Mouse (Mus musculus) heart, adult 11 months (tissue): Measurements from ENCODE around the gene Zc3h12b.

Experiments used
- DNase-seq: peaks from one replicate; pipeline ENCODE4 v3.0.0; 2022

Gene Zc3h12b

GRCm38 (mm10) chrX:95711227-95712111, at the start of gene Zc3h12b:
Zc3h12b (plus strand) TSS chrX:95711678.
- peak; percentile 97 for DNase-seq

GRCm38 (mm10) chrX:95682206-95682605, 29.3 kb upstream of the Zc3h12b start:
- DNase-seq: no peak

GRCm38 (mm10) chrX:95687119-95687518, 24.4 kb upstream of the Zc3h12b start:
- no peak for DNase-seq

GRCm38 (mm10) chrX:95738253-95738652, 26.8 kb downstream of the Zc3h12b start:
- no peak for DNase-seq

GRCm38 (mm10) chrX:95795881-95796280, 84.4 kb downstream of the Zc3h12b start:
- no peak for DNase-seq

- DNase-seq: no peak
These were observed 90.3 kb downstream of the Zc3h12b start for GRCm38 (mm10) chrX:95801790-95802189.

- no peak for DNase-seq
These were observed 141.3 kb downstream of the Zc3h12b start for GRCm38 (mm10) chrX:95852806-95853205.

GRCm38 (mm10) chrX:95881111-95881510, 169.6 kb downstream of the Zc3h12b start:
- DNase-seq: no peak

GRCm38 (mm10) chrX:95902716-95903115, 191.2 kb downstream of the Zc3h12b start:
- no peak for DNase-seq

- DNase-seq: no peak
These were observed 224.0 kb downstream of the Zc3h12b start for GRCm38 (mm10) chrX:95935481-95935880.

GRCm38 (mm10) chrX:95945496-95945895, 234.0 kb downstream of the Zc3h12b start:
- DNase-seq: no peak

GRCm38 (mm10) chrX:95948135-95948534, 236.7 kb downstream of the Zc3h12b start:
- DNase-seq: no peak

- DNase-seq: no peak
These were observed 239.3 kb downstream of the Zc3h12b start for GRCm38 (mm10) chrX:95950776-95951175.

GRCm38 (mm10) chrX:95956497-95957293, 245.2 kb downstream of the Zc3h12b start, which contains the start of gene Las1l:
Las1l (minus strand) TSS chrX:95956962.
- peak; percentile 99 for DNase-seq

GRCm38 (mm10) chrX:95957461-95957860, 246.0 kb downstream of the Zc3h12b start:
- DNase-seq: peak; percentile 85

- DNase-seq: peak; percentile 88
These were observed 251.9 kb downstream of the Zc3h12b start for GRCm38 (mm10) chrX:95963366-95963765.

- DNase-seq: no peak
These were observed 253.6 kb downstream of the Zc3h12b start for GRCm38 (mm10) chrX:95965036-95965435.

GRCm38 (mm10) chrX:95967847-95968593, 256.5 kb downstream of the Zc3h12b start:
- DNase-seq: peak; percentile 92

GRCm38 (mm10) chrX:95968594-95968965, 257.1 kb downstream of the Zc3h12b start:
- peak; percentile 98 for DNase-seq

- DNase-seq: peak; percentile 50
These were observed 257.6 kb downstream of the Zc3h12b start for GRCm38 (mm10) chrX:95969116-95969515.

GRCm38 (mm10) chrX:95969936-95970335, 258.5 kb downstream of the Zc3h12b start:
- DNase-seq: peak; percentile 35
